In genomic region chr17:50954313-50954712, GRCm38 (mm10) we compare ENCODE assay signal across 20 mouse cellular contexts.
DNase-seq lines count a peak whose midpoint lies in the region; ATAC-seq and TF ChIP-seq lines count a peak whose summit lies in the region.
"Had no signal": no experiment of that assay in that cellular context is flagged by ENCODE, and none has a peak within 500 bp of the region (broad histone marks: within the 10 kb centered on the region; RNA-seq: fewer than 3 reads in every experiment).

No protein-coding gene starts in this region.

- no peak for TF ChIP-seq POLR2A in brain, embryonic 14.5 days (IDR thresholded peaks at IDR 0.05; ENCODE audit: borderline replicate concordance, extremely low read depth, insufficient read depth, insufficient read length, poor library complexity, severe bottlenecking)

- ATAC-seq in forebrain, embryonic 14.5 days: peak; percentile 91; the same call in 1 of the 2 replicates
- peak; percentile 52; the same call in 1 of the 2 replicates for ATAC-seq in midbrain, embryonic 12.5 days (ENCODE audit: low FRiP score, low read depth)
- no peak for ATAC-seq in midbrain, postnatal 0 days (ENCODE audit: low FRiP score)
- ATAC-seq in forebrain, postnatal 0 days: peak; percentile 91
- ATAC-seq in megakaryocyte, adult 5-6 weeks (ENCODE audit: poor library complexity, severe bottlenecking): no peak
- ATAC-seq: hindbrain, embryonic 16.5 days had no signal

- no peaks in the 10 kb centered on the region for H3K36me3 ChIP-seq in forebrain, embryonic 14.5 days (ENCODE audit: control insufficient read depth, insufficient read depth, low read length)
- H3K36me3 ChIP-seq in forebrain, embryonic 10.5 days (replicated peaks): no peaks in the 10 kb centered on the region
- no peaks in the 10 kb centered on the region for H3K36me3 ChIP-seq in midbrain, embryonic 12.5 days
- H3K36me3 ChIP-seq in midbrain, postnatal 0 days (ENCODE audit: insufficient read depth, low read length): no peaks in the 10 kb centered on the region
- H3K36me3 ChIP-seq in forebrain, postnatal 0 days (ENCODE audit: insufficient read depth): no peaks in the 10 kb centered on the region
- H3K36me3 ChIP-seq: hindbrain, embryonic 12.5 days had no signal

- no peaks in the 10 kb centered on the region for H3K9me3 ChIP-seq in forebrain, embryonic 14.5 days (replicated peaks; ENCODE audit: control insufficient read depth, low read length)
- H3K9me3 ChIP-seq in forebrain, embryonic 10.5 days: no peaks in the 10 kb centered on the region
- no peaks in the 10 kb centered on the region for H3K9me3 ChIP-seq in midbrain, embryonic 12.5 days
- no peaks in the 10 kb centered on the region for H3K9me3 ChIP-seq in midbrain, postnatal 0 days (ENCODE audit: low read length)
- no peaks in the 10 kb centered on the region for H3K9me3 ChIP-seq in forebrain, postnatal 0 days (ENCODE audit: low read length)
- H3K9me3 ChIP-seq: embryonic facial prominence, embryonic 15.5 days; heart, embryonic 10.5 days; hindbrain, embryonic 12.5 days had no signal

- H3K9ac ChIP-seq in forebrain, embryonic 14.5 days (ENCODE audit: low read length): no peak overlapping the region
- H3K9ac ChIP-seq in midbrain, embryonic 12.5 days (replicated peaks): no peak overlapping the region
- no peak overlapping the region for H3K9ac ChIP-seq in midbrain, postnatal 0 days (replicated peaks; ENCODE audit: low read length, poor library complexity, severe bottlenecking)
- no peak overlapping the region for H3K9ac ChIP-seq in forebrain, postnatal 0 days
- H3K9ac ChIP-seq: embryonic facial prominence, embryonic 15.5 days; hindbrain, embryonic 12.5 days had no signal

- no peaks in the 10 kb centered on the region for H3K27me3 ChIP-seq in forebrain, embryonic 14.5 days (replicated peaks; ENCODE audit: control insufficient read depth, insufficient read depth, low read length)
- no peaks in the 10 kb centered on the region for H3K27me3 ChIP-seq in forebrain, embryonic 10.5 days (ENCODE audit: poor library complexity, severe bottlenecking)
- no peaks in the 10 kb centered on the region for H3K27me3 ChIP-seq in midbrain, embryonic 12.5 days
- H3K27me3 ChIP-seq in midbrain, postnatal 0 days (ENCODE audit: insufficient read depth, low read length): no peaks in the 10 kb centered on the region
- no peaks in the 10 kb centered on the region for H3K27me3 ChIP-seq in forebrain, postnatal 0 days (ENCODE audit: insufficient read depth, low read length)
- H3K27me3 ChIP-seq: embryonic facial prominence, embryonic 15.5 days; hindbrain, embryonic 12.5 days had no signal

- no peak overlapping the region for H3K4me3 ChIP-seq in forebrain, embryonic 14.5 days (ENCODE audit: low read depth, low read length)
- no peak overlapping the region for H3K4me3 ChIP-seq in forebrain, embryonic 10.5 days
- no peak overlapping the region for H3K4me3 ChIP-seq in midbrain, embryonic 12.5 days
- no peak overlapping the region for H3K4me3 ChIP-seq in midbrain, postnatal 0 days (ENCODE audit: low read depth, low read length)
- no peak overlapping the region for H3K4me3 ChIP-seq in forebrain, postnatal 0 days (ENCODE audit: low read depth, low read length)
- H3K4me3 ChIP-seq: embryonic facial prominence, embryonic 15.5 days; erythroblast, embryonic 14.5 days; heart, embryonic 10.5 days; hindbrain, embryonic 12.5 days had no signal

- DNase-seq in forebrain, embryonic 14.5 days (ENCODE audit: low spot score): peak; percentile 61
- no peak for DNase-seq in forebrain, embryonic 10.5 days (ENCODE audit: extremely low spot score, low spot score)
- no peak for DNase-seq in midbrain, postnatal 0 days (ENCODE audit: low spot score)
- peak; percentile 77 for DNase-seq in brain, embryonic 14.5 days (ENCODE audit: low read depth)
- DNase-seq in forebrain, postnatal 0 days: peak; percentile 53
- DNase-seq: adrenal gland, postnatal 10 days; cerebellum, adult 2 months; cerebellum, postnatal 10 days; embryo, embryonic 11 days; gastrocnemius, postnatal 36 days; heart, adult 18-20 months; heart, postnatal 10 days; heart, postnatal 4 days had no signal

- H3K4me1 ChIP-seq in forebrain, embryonic 14.5 days (ENCODE audit: control insufficient read depth, insufficient read depth, low read length): no peaks in the 10 kb centered on the region
- H3K4me1 ChIP-seq in forebrain, embryonic 10.5 days: no peaks in the 10 kb centered on the region
- no peaks in the 10 kb centered on the region for H3K4me1 ChIP-seq in midbrain, embryonic 12.5 days
- no peaks in the 10 kb centered on the region for H3K4me1 ChIP-seq in midbrain, postnatal 0 days (ENCODE audit: insufficient read depth, low read length)
- no peaks in the 10 kb centered on the region for H3K4me1 ChIP-seq in forebrain, postnatal 0 days (ENCODE audit: insufficient read depth)
- H3K4me1 ChIP-seq: embryonic facial prominence, embryonic 15.5 days; heart, embryonic 10.5 days; hindbrain, embryonic 12.5 days had no signal

- no peak overlapping the region for H3K27ac ChIP-seq in forebrain, embryonic 14.5 days (ENCODE audit: low read depth, low read length)
- no peak overlapping the region for H3K27ac ChIP-seq in forebrain, embryonic 10.5 days
- H3K27ac ChIP-seq in midbrain, embryonic 12.5 days (replicated peaks): no peak overlapping the region
- H3K27ac ChIP-seq in midbrain, postnatal 0 days (ENCODE audit: low read depth, low read length): no peak overlapping the region
- no peak overlapping the region for H3K27ac ChIP-seq in forebrain, postnatal 0 days (ENCODE audit: low read depth, low read length)
- H3K27ac ChIP-seq: embryonic facial prominence, embryonic 15.5 days; heart, embryonic 10.5 days; hindbrain, embryonic 12.5 days had no signal

- H3K4me2 ChIP-seq in forebrain, embryonic 14.5 days (ENCODE audit: low read length): no peak overlapping the region
- no peak overlapping the region for H3K4me2 ChIP-seq in midbrain, embryonic 12.5 days (replicated peaks)
- H3K4me2 ChIP-seq in midbrain, postnatal 0 days (ENCODE audit: low read depth, low read length, poor library complexity, severe bottlenecking): no peak overlapping the region
- H3K4me2 ChIP-seq in forebrain, postnatal 0 days (ENCODE audit: low read depth): no peak overlapping the region
- H3K4me2 ChIP-seq: embryonic facial prominence, embryonic 15.5 days; hindbrain, embryonic 12.5 days had no signal

- no peak for TF ChIP-seq CTCF in midbrain, postnatal 0 days (IDR thresholded peaks at IDR 0.05)
- TF ChIP-seq CTCF in brain, embryonic 14.5 days (IDR thresholded peaks at IDR 0.05; ENCODE audit: borderline replicate concordance, extremely low read depth, insufficient read depth, insufficient read length): no peak
- no peak for TF ChIP-seq CTCF in forebrain, postnatal 0 days (IDR thresholded peaks at IDR 0.05; ENCODE audit: low read depth)

- 70% methylated on average over 9 of the region's 9 CpGs for WGBS in forebrain, embryonic 14.5 days
- WGBS in forebrain, embryonic 10.5 days: 90% methylated on average over 9 of the region's 9 CpGs
- 86% methylated on average over 9 of the region's 9 CpGs for WGBS in midbrain, embryonic 12.5 days
- 73% methylated on average over 9 of the region's 9 CpGs for WGBS in midbrain, postnatal 0 days
- 50% methylated on average over 9 of the region's 9 CpGs for WGBS in forebrain, postnatal 0 days

Comparison
In these comparisons a context has a peak if more than half of its experiments do, and no peak if none do; other contexts are left out.
1. ATAC-seq: peak in forebrain, embryonic 14.5 days (single experiment), midbrain, embryonic 12.5 days (single experiment) and forebrain, postnatal 0 days (single experiment); none in midbrain, postnatal 0 days (single experiment) and megakaryocyte, adult 5-6 weeks (single experiment).
2. DNase-seq: peak in forebrain, embryonic 14.5 days (single experiment), brain, embryonic 14.5 days (single experiment) and forebrain, postnatal 0 days (single experiment); none in forebrain, embryonic 10.5 days (single experiment) and midbrain, postnatal 0 days (single experiment).